ENCODE assay signal across 9 mouse cellular contexts in the genomic region with DNA sequence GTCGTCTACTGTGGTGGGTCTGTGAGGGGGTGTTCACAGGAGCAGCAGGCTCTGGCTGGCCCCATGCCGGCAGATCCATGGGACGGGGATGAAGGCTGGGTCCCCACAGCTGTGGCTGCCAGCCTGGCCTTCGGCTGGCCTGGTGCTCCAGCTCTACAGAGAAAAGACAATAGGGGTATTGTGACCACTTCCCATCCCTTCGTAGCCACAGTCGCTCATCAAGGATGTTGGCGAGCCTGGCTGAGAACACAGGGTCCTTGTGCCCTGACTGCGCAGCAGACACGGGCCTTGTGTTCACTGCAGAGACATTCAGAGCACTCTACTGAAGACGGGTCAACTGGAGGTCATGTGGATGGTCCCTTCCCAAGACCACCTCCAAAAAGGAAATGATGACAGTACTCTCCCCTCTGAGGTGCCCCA.
DNase-seq lines count a peak whose midpoint lies in the region; ATAC-seq and TF ChIP-seq lines count a peak whose summit lies in the region.
"Had no signal": no experiment of that assay in that cellular context is flagged by ENCODE, and none has a peak within 500 bp of the region (broad histone marks: within the 10 kb centered on the region; RNA-seq: fewer than 3 reads in every experiment).

No protein-coding gene starts in this region.

- peak; percentile 24 for DNase-seq in embryo, embryonic 10.5 days (ENCODE audit: low spot score)
- DNase-seq in embryo, embryonic 9.5 days (ENCODE audit: extremely low spot score): no peak
- DNase-seq in midbrain, embryonic 10.5 days (ENCODE audit: low spot score): no peak
- DNase-seq in layer of hippocampus, postnatal 10 days (ENCODE audit: low spot score in 2 of 2): peak; percentile 39 to 60
- DNase-seq in testis, postnatal 10 days (ENCODE audit: low spot score): no peak
- no peak for DNase-seq in lung, postnatal 0 days (ENCODE audit: low spot score)
- DNase-seq: kidney, postnatal 25 days had no signal

- H3K9ac ChIP-seq in midbrain, embryonic 12.5 days (replicated peaks): no peak overlapping the region
- no peak overlapping the region for H3K9ac ChIP-seq in stomach, embryonic 14.5 days (replicated peaks; ENCODE audit: low read depth, low read length)
- no peak overlapping the region for H3K9ac ChIP-seq in lung, postnatal 0 days (replicated peaks; ENCODE audit: low read depth)

- no peaks in the 10 kb centered on the region for H3K9me3 ChIP-seq in midbrain, embryonic 12.5 days
- H3K9me3 ChIP-seq in midbrain, embryonic 10.5 days (replicated peaks): no peaks in the 10 kb centered on the region
- H3K9me3 ChIP-seq in stomach, embryonic 14.5 days (ENCODE audit: control insufficient read depth, low read depth, low read length): no peaks in the 10 kb centered on the region
- H3K9me3 ChIP-seq in lung, postnatal 0 days (ENCODE audit: low read length): no peaks in the 10 kb centered on the region

- H3K27ac ChIP-seq in midbrain, embryonic 12.5 days (replicated peaks): no peak overlapping the region
- H3K27ac ChIP-seq in midbrain, embryonic 10.5 days (replicated peaks): no peak overlapping the region
- no peak overlapping the region for H3K27ac ChIP-seq in stomach, embryonic 14.5 days (ENCODE audit: low read length)
- H3K27ac ChIP-seq in lung, postnatal 0 days (ENCODE audit: low read length): no peak overlapping the region

- no peaks in the 10 kb centered on the region for H3K27me3 ChIP-seq in midbrain, embryonic 12.5 days
- no peaks in the 10 kb centered on the region for H3K27me3 ChIP-seq in midbrain, embryonic 10.5 days (ENCODE audit: low read depth, poor library complexity, severe bottlenecking)
- no peaks in the 10 kb centered on the region for H3K27me3 ChIP-seq in stomach, embryonic 14.5 days (ENCODE audit: control insufficient read depth, insufficient read depth, low read length)
- H3K27me3 ChIP-seq in lung, postnatal 0 days (replicated peaks; ENCODE audit: insufficient read depth, low read length): no peaks in the 10 kb centered on the region

- H3K4me3 ChIP-seq in midbrain, embryonic 12.5 days: no peak overlapping the region
- H3K4me3 ChIP-seq in midbrain, embryonic 10.5 days: no peak overlapping the region
- no peak overlapping the region for H3K4me3 ChIP-seq in stomach, embryonic 14.5 days (ENCODE audit: low read depth, low read length)
- H3K4me3 ChIP-seq in lung, postnatal 0 days (ENCODE audit: low read depth, low read length): no peak overlapping the region

- 0 out of 2 replicates have a peak, but pooled peaks cover 3% of the 10 kb centered on the region for H3K4me1 ChIP-seq in midbrain, embryonic 12.5 days
- no peaks in the 10 kb centered on the region for H3K4me1 ChIP-seq in midbrain, embryonic 10.5 days
- H3K4me1 ChIP-seq in stomach, embryonic 14.5 days (ENCODE audit: control insufficient read depth, insufficient read depth, low read length): no peaks in the 10 kb centered on the region
- H3K4me1 ChIP-seq in lung, postnatal 0 days (ENCODE audit: insufficient read depth, low read depth, low read length): no peaks in the 10 kb centered on the region

- 74% methylated on average over 10 of the region's 10 CpGs for WGBS in midbrain, embryonic 12.5 days
- WGBS in midbrain, embryonic 10.5 days: 75% methylated on average over 10 of the region's 10 CpGs
- WGBS in stomach, embryonic 14.5 days: 72% methylated on average over 10 of the region's 10 CpGs
- WGBS in lung, postnatal 0 days: 47% methylated on average over 10 of the region's 10 CpGs

- H3K4me2 ChIP-seq in midbrain, embryonic 12.5 days (replicated peaks): no peak overlapping the region
- no peak overlapping the region for H3K4me2 ChIP-seq in stomach, embryonic 14.5 days (replicated peaks; ENCODE audit: low read depth, low read length)
- no peak overlapping the region for H3K4me2 ChIP-seq in lung, postnatal 0 days (replicated peaks; ENCODE audit: low read depth, low read length)

- TF ChIP-seq EP300 in lung, postnatal 0 days (IDR thresholded peaks at IDR 0.05): no peak

- H3K36me3 ChIP-seq in midbrain, embryonic 12.5 days: no peaks in the 10 kb centered on the region
- H3K36me3 ChIP-seq in midbrain, embryonic 10.5 days: no peaks in the 10 kb centered on the region
- H3K36me3 ChIP-seq in stomach, embryonic 14.5 days (ENCODE audit: control insufficient read depth, insufficient read depth, low read length): no peaks in the 10 kb centered on the region
- H3K36me3 ChIP-seq in lung, postnatal 0 days (ENCODE audit: insufficient read depth, low read length): no peaks in the 10 kb centered on the region

- 0 out of 2 replicates have a peak, but pooled peaks have one; percentile 9 for ATAC-seq in midbrain, embryonic 12.5 days (ENCODE audit: low FRiP score, low read depth)
- peak; percentile 57; the same call in 1 of the 2 replicates for ATAC-seq in stomach, embryonic 14.5 days (ENCODE audit: insufficient number of reproducible peaks, insufficient read depth, low FRiP score, low read depth)
- no peak for ATAC-seq in lung, postnatal 0 days

- TF ChIP-seq CTCF in lung, postnatal 0 days (IDR thresholded peaks at IDR 0.05): no peak

Comparison
In these comparisons a context has a peak if more than half of its experiments do, and no peak if none do; other contexts are left out.
1. DNase-seq: peak in embryo, embryonic 10.5 days (single experiment) and layer of hippocampus, postnatal 10 days (2 of 2); none in embryo, embryonic 9.5 days (single experiment), midbrain, embryonic 10.5 days (single experiment), testis, postnatal 10 days (single experiment) and lung, postnatal 0 days (single experiment).